Mouse (Mus musculus): ENCODE measurements at regions not wholly inside any gene's neighbourhood (a gene's known extent, or its start where the extent isn't known, plus 50 kb on each side); places are given as distances from the start of the nearest gene placed in this dataset.

DNA sequence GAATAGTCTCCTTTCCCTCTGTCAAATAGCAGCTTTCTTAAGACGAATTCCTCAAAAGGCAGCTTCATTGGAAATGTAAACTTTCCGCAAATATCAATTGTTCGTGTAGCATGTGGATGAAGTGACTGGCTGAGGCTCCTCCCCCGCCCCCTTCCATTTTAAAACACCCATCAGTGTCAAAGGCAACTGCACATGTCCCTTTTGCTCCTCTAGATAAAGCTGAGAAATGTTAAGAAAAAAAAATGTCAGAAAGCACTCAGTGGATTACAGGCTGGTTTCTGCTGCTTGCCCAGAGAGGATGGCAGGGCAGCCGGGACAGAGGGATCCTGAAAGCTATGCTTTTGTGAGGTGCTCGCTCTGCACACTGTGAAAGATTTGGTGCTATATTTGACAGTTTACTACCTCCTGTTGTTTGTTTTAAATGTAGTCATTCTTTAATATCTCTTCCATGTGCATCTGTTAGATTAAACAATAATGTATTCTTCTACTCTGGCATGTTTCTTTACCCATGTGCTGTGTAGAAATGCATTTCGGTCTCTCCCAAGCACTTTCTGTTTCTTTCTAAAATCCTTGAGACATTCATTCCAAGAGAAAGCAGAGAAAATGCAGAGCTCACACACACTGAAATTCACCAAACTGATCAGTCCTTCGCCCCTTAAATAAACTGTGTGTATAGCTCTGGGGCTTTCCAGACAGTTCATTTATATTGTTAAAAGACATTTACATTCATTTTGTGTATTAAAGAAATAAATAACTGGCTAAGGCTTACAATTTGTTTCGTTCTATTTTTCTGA is 263.9 kb downstream of the Meis1 start:
- Histone ChIP-seq H3K36me3 (ENCODE audit: control insufficient read depth, insufficient read depth, low read length) (no peaks in the 10 kb centered on the region), H3K27me3 (ENCODE audit: control insufficient read depth, insufficient read depth, low read length) (no peaks in the 10 kb centered on the region), H3K4me3 (ENCODE audit: control insufficient read depth, insufficient read depth, low read length) (no peak overlapping the region), H3K4me1 (replicated peaks; ENCODE audit: control insufficient read depth, insufficient read depth, low read length) (no peaks in the 10 kb centered on the region), H3K27ac (ENCODE audit: control insufficient read depth, insufficient read depth, low read length) (no peak overlapping the region)
- 91% methylated on average over 9 of the region's 9 CpGs for WGBS
- DNase-seq: no peak
- TF ChIP-seq POLR2A (IDR thresholded peaks at IDR 0.05; ENCODE audit: control insufficient read depth, extremely low read depth, insufficient read depth, low read length, poor library complexity) (no peak), CTCF (IDR thresholded peaks at IDR 0.05; ENCODE audit: borderline replicate concordance, control insufficient read depth, extremely low read depth, insufficient read depth, low read length, poor library complexity) (no peak)

DNA sequence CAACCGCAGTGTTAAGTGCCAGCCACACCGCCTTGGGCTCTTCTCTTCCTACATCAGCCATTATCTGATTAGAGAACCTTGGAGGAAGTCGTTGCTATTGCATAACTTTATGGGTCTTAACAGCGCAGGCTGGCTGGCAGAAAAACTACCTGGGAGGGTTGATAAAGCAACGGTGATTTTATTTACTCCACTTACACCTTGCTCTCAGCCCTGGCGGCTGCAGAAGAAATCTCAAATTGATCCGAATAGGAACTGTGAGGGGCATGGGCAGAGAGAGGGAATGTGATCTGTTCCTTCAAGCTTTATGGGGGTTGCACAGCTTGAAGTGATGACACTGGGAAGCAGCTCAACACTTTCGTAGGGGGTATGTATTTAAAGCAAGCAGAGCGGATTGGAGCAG is 264.9 kb downstream of the Meis1 start:
- Histone ChIP-seq H3K4me1 (replicated peaks; ENCODE audit: control insufficient read depth, insufficient read depth, low read length) (no peaks in the 10 kb centered on the region), H3K4me3 (ENCODE audit: control insufficient read depth, insufficient read depth, low read length) (no peak overlapping the region), H3K27ac (ENCODE audit: control insufficient read depth, insufficient read depth, low read length) (no peak overlapping the region), H3K27me3 (ENCODE audit: control insufficient read depth, insufficient read depth, low read length) (no peaks in the 10 kb centered on the region), H3K36me3 (ENCODE audit: control insufficient read depth, insufficient read depth, low read length) (no peaks in the 10 kb centered on the region)
- TF ChIP-seq POLR2A (IDR thresholded peaks at IDR 0.05; ENCODE audit: control insufficient read depth, extremely low read depth, insufficient read depth, low read length, poor library complexity): no peak
- TF ChIP-seq CTCF (IDR thresholded peaks at IDR 0.05; ENCODE audit: borderline replicate concordance, control insufficient read depth, extremely low read depth, insufficient read depth, low read length, poor library complexity): no peak
- DNase-seq: no peak
- WGBS: 27% methylated on average over 9 of the region's 9 CpGs

DNA sequence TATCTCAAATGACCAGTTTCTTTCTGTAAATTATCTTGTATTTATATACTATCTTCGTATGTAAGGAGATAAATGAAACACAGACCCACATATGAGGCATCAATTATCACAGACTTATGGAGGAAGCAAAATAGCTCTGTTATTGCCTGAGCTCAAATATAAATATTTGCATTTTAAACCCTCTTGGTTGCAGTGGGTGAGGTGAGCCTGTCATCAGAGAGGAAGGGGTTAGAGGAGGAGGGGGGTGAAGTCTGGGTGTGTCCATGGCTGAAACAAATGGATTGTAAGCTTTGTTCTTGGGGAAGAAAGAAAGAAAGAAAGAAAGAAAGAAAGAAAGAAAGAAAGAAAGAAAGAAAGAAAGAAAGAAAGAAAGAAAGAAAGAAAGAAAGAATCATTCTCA is 265.5 kb downstream of the Meis1 start:
- 84% methylated on average over 1 of the region's 1 CpGs for WGBS
- TF ChIP-seq POLR2A (IDR thresholded peaks at IDR 0.05; ENCODE audit: control insufficient read depth, extremely low read depth, insufficient read depth, low read length, poor library complexity) (no peak), CTCF (IDR thresholded peaks at IDR 0.05; ENCODE audit: borderline replicate concordance, control insufficient read depth, extremely low read depth, insufficient read depth, low read length, poor library complexity) (no peak)

DNA sequence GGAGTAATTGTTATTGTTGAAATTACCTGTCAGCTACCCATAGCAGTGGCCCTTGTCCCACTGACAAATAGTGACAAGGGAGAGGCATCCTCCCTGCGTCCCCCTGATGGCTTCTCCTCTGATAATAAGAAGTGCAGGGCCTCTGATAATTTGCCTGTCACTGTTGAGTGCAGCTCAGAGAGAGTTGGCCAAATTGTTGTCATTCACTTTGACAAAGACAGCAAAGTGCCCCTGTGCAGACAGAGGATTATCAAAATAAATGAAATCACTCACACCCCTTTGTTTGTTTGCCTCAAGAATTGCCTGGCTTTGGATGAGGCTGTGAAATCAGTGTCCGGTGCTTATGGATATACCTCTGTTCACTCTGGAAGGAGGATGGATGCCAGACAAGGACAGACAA is 266.3 kb downstream of the Meis1 start:
- no peak overlapping the region for H3K27ac ChIP-seq (ENCODE audit: control insufficient read depth, insufficient read depth, low read length)
- TF ChIP-seq POLR2A (IDR thresholded peaks at IDR 0.05; ENCODE audit: control insufficient read depth, extremely low read depth, insufficient read depth, low read length, poor library complexity) (no peak), CTCF (IDR thresholded peaks at IDR 0.05; ENCODE audit: borderline replicate concordance, control insufficient read depth, extremely low read depth, insufficient read depth, low read length, poor library complexity) (no peak)
- H3K36me3 ChIP-seq (ENCODE audit: control insufficient read depth, insufficient read depth, low read length): no peaks in the 10 kb centered on the region
- WGBS: 97% methylated on average over 2 of the region's 2 CpGs
- H3K27me3 ChIP-seq (ENCODE audit: control insufficient read depth, insufficient read depth, low read length): no peaks in the 10 kb centered on the region
- H3K4me3 ChIP-seq (ENCODE audit: control insufficient read depth, insufficient read depth, low read length): no peak overlapping the region
- H3K4me1 ChIP-seq (replicated peaks; ENCODE audit: control insufficient read depth, insufficient read depth, low read length): no peaks in the 10 kb centered on the region
- no peak for DNase-seq

More for the DNA sequence above, 265.5 kb downstream of the Meis1 start:
- Histone ChIP-seq H3K4me1 (replicated peaks; ENCODE audit: control insufficient read depth, insufficient read depth, low read length) (no peaks in the 10 kb centered on the region), H3K36me3 (ENCODE audit: control insufficient read depth, insufficient read depth, low read length) (no peaks in the 10 kb centered on the region), H3K4me3 (ENCODE audit: control insufficient read depth, insufficient read depth, low read length) (no peak overlapping the region), H3K27ac (ENCODE audit: control insufficient read depth, insufficient read depth, low read length) (no peak overlapping the region), H3K27me3 (ENCODE audit: control insufficient read depth, insufficient read depth, low read length) (no peaks in the 10 kb centered on the region)
- no peak for DNase-seq

DNA sequence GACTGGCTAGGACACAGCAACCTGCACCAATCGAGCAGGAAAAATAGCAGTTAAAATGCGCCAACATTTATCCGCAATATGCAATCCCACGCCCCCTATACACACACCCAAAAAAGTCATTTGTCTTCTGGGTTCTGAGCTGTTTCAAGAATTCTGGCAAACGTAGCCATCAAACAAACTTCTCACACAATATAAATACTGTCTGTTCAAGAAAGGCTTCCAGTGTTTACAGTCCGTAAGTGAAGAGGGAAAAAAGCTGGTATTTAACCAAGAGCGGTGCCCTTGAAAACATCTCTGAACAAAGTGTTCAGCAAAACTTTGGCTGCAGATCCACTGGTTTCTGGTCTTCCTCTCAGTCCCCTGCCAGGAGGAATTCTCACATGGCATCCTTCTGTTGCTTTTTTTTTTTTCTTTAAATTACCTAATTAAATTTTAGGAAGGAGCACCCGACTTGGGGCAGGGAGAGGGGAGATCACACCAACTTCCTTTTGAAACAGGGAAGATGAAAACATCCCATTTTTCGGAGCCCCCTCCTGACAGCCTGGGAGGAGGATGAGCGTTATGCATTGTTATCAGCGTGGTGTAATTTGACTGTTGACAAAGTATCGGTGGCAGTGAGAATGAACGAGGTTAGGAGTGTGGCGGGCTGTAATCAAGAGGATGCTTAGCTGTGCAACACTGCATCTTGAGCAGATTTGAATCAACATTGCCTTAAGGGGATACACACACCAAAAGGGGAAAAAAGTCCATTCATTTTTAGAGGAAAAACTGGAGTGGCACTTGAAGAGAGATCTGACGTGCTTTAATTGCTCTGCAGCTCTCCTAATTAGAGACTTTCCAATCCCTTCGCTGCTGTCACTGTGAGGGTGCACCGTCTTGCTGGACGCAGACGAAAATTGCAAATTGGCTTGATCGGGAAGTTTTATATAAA is 267.6 kb downstream of the Meis1 start:
- no peak for TF ChIP-seq CTCF (IDR thresholded peaks at IDR 0.05; ENCODE audit: borderline replicate concordance, control insufficient read depth, extremely low read depth, insufficient read depth, low read length, poor library complexity)
- no peak for TF ChIP-seq POLR2A (IDR thresholded peaks at IDR 0.05; ENCODE audit: control insufficient read depth, extremely low read depth, insufficient read depth, low read length, poor library complexity)
- DNase-seq: no peak
- no peaks in the 10 kb centered on the region for H3K4me1 ChIP-seq (replicated peaks; ENCODE audit: control insufficient read depth, insufficient read depth, low read length)
- 81% methylated on average over 20 of the region's 20 CpGs for WGBS
- no peaks in the 10 kb centered on the region for H3K27me3 ChIP-seq (ENCODE audit: control insufficient read depth, insufficient read depth, low read length)
- no peaks in the 10 kb centered on the region for H3K36me3 ChIP-seq (ENCODE audit: control insufficient read depth, insufficient read depth, low read length)
- H3K4me3 ChIP-seq (ENCODE audit: control insufficient read depth, insufficient read depth, low read length): no peak overlapping the region
- H3K27ac ChIP-seq (ENCODE audit: control insufficient read depth, insufficient read depth, low read length): no peak overlapping the region

DNA sequence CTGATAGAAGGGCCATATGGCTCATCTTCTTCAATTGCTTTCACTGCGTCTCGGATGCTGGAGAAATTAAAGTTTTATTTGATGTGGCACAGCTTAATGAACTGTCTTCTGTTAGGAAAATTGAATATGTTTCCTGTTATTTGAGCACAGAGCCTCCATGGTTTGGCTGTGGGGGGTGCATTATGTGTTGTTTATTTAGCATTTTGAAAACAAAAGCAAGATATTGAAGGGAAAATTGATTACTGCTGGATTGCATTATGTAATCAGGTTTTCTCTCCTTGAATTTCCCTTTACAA is 268.8 kb downstream of the Meis1 start:
- DNase-seq: no peak
- no peak overlapping the region for H3K4me3 ChIP-seq (ENCODE audit: control insufficient read depth, insufficient read depth, low read length)
- no peaks in the 10 kb centered on the region for H3K36me3 ChIP-seq (ENCODE audit: control insufficient read depth, insufficient read depth, low read length)
- no peak for TF ChIP-seq CTCF (IDR thresholded peaks at IDR 0.05; ENCODE audit: borderline replicate concordance, control insufficient read depth, extremely low read depth, insufficient read depth, low read length, poor library complexity)
- TF ChIP-seq POLR2A (IDR thresholded peaks at IDR 0.05; ENCODE audit: control insufficient read depth, extremely low read depth, insufficient read depth, low read length, poor library complexity): no peak
- no peaks in the 10 kb centered on the region for H3K27me3 ChIP-seq (ENCODE audit: control insufficient read depth, insufficient read depth, low read length)
- WGBS: 97% methylated on average over 2 of the region's 2 CpGs
- H3K4me1 ChIP-seq (replicated peaks; ENCODE audit: control insufficient read depth, insufficient read depth, low read length): no peaks in the 10 kb centered on the region
- H3K27ac ChIP-seq (ENCODE audit: control insufficient read depth, insufficient read depth, low read length): no peak overlapping the region
